Mouse (Mus musculus) lung, adult 2 months (tissue): ENCODE data around the gene Ciz1. TPM values are rescaled to one million over a fixed set of nuclear protein-coding genes. Genes with fewer than 3 reads are reported as not detected.

Experiments used
- DNase-seq: peaks from one replicate; pipeline ENCODE4 v3.0.0; 2022
- H3K4me1 ChIP-seq: fragments of 200-500 bp; 2 replicates; pipeline ENCODE4 v1.6.1; 2011; ENCODE audit warnings: low read length; ENCODE audit not compliant: control insufficient read depth, insufficient read depth
- H3K4me3 ChIP-seq: fragments of 200-500 bp; replicated peaks from 2 replicates; pipeline ENCODE3; 2011; ENCODE audit warnings: low read depth, mild to moderate bottlenecking, control low read depth, low read length; ENCODE audit errors: extremely low read depth
- CTCF ChIP-seq: fragments of 200-500 bp; IDR thresholded peaks from 2 replicates; pipeline ENCODE4 v1.5.1; 2011; ENCODE audit warnings: mild to moderate bottlenecking, low read length, control low read depth; ENCODE audit not compliant: insufficient read depth
- POLR2A ChIP-seq: fragments of 200-500 bp; IDR thresholded peaks from 2 replicates; pipeline ENCODE4 v1.6.1; 2011; ENCODE audit warnings: low read depth, mild to moderate bottlenecking, control low read depth, low read length, borderline replicate concordance; ENCODE audit errors: extremely low read depth
- WGBS: fragments of 180-500 bp; shearing (Covaris S2); methylation state at CpG from one replicate; pipeline ENCODE4 v1.1.7; 2018; 5-methylcytosine and 5-hydroxymethylcytosine counted together
- polyA plus RNA-seq: library from polyadenylated mRNA; depleted of rRNA; stranded (reverse); fragments of >200 nt; gene quantifications from 2 replicates; pipeline ENCODE4 v1.2.3, GENCODE M21; 2012

Gene Ciz1
- polyA plus RNA-seq, 1 experiment, result 237 TPM

DNA sequence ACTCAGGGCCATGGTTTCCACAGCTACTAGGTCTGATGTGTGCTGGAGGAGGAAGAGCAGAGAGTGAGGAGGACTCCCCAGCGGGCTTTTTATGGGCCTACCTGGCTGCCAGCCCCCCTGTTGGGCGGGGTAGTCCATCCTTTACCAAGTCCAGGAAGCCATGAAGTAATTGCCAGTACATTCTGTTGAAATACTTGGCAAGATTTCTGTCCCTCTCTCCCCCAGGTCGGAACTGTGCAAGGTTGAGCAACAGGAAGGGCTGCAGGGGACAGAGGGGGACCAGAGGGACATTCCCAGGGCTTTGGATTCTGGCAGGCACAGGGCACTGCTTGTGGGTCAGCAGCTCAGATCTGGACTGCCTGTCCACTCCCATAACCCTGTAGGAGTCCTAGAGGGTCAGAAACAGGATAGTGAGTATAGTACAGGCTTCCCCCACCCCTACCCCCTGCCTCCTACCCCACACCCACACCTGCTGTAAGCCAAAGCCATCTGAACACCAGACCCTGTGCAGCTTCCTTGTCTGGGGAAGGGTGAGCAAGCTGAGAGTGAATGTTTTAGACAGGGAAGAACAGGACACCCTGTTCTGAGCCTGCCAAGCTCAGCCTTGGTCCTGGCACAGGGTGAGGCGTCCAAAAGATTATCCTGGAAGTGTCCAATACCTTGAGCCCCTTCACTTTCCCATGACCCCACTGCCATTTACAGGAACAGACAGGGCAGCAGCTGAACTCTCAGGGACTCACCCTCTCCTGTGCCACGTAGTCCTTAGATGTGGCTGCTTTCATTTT lies 35.8 kb downstream of the Ciz1 start, which contains the start of gene Lcn2:
TSS of gene Lcn2 (minus strand) at position 547 of the 785 bp plus-strand sequence.
- no peak for TF ChIP-seq CTCF
- no peak for TF ChIP-seq POLR2A
- peaks cover 3% of the 10 kb centered on the region; the same call in 1 of the 2 replicates for H3K4me1 ChIP-seq
- peak; percentile 24 for DNase-seq
- 41% methylated on average over 5 of the region's 5 CpGs for WGBS
- H3K4me3 ChIP-seq, result peak within 1 kb of the TSS; percentile 44

DNA sequence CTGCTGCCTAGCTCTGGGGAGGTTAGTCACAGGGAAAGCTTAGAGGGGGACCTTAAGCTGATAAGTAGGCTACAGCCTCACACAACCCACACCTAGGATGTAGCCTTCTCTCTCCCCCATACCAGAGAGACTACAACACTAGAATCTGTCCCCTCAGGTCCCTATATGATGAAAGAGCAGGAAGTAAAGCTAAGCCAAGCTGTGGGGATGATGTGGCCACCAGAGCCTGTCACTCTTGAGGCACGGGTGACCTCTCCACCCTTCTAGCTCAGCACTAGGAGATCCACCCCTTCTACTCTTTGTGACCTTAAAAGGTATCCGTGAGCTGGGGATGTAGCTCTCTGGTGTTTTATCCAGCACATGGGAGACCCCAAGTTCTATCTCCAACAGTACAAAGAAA lies 37.0 kb downstream of the Ciz1 start:
- 64% methylated on average over 2 of the region's 2 CpGs for WGBS

DNA sequence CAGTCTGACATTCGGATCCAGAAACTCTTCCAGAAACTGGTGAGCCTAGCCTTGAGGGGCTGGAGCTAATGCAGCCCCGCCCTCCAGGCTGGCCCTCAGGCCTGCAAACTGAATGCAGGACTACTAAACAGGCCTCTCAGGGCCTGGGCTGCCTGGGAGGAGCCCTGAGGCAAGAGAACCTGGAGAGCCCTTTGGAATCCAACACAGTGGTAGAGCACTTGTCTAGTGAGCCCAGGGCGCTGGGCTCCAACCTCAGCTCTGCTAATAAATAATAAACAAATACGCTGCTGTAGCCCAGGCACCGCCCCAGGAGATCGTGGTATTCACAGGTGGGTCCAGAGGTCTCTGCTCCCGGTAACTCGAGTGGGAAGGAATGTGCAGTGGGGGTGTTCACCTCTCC lies 38.7 kb downstream of the Ciz1 start:
- Histone ChIP-seq H3K4me3 (no peak overlapping the region), H3K4me1 (peaks cover 3% of the 10 kb centered on the region; the same call in 1 of the 2 replicates)
- DNase-seq, result peak; percentile 56
- TF ChIP-seq CTCF (no peak), POLR2A (no peak)
- 65% methylated on average over 8 of the region's 8 CpGs for WGBS

More for the DNA sequence above, 37.0 kb downstream of the Ciz1 start:
- TF ChIP-seq POLR2A (no peak), CTCF (no peak)
- Histone ChIP-seq H3K4me1 (peaks cover 3% of the 10 kb centered on the region; the same call in 1 of the 2 replicates), H3K4me3 (no peak overlapping the region)
- no peak for DNase-seq

DNA sequence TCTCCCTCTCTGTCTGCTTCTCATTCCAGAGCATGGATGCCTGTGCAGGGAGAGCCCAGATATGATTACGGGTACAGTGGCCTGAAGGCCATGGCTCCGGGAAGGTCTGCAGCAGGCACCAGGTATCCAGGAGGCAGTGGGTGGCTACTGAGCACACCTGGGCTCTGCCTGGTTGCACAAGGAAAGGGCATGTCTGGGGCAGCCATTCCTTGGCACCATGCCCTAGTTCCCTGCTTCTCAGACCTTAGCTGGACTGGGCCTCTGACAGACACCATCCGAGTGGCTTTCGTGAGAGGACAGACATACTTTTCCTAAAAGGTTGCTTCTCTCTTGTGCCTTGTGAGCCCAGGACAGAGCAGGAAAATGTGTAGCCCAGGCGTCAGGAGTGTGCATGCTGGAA lies 39.9 kb downstream of the Ciz1 start:
- TF ChIP-seq POLR2A (no peak), CTCF (no peak)
- peak; percentile 57 for DNase-seq
- Histone ChIP-seq H3K4me3 (no peak overlapping the region), H3K4me1 (peaks cover 3% of the 10 kb centered on the region)
- WGBS, result 61% methylated on average over 5 of the region's 5 CpGs

DNA sequence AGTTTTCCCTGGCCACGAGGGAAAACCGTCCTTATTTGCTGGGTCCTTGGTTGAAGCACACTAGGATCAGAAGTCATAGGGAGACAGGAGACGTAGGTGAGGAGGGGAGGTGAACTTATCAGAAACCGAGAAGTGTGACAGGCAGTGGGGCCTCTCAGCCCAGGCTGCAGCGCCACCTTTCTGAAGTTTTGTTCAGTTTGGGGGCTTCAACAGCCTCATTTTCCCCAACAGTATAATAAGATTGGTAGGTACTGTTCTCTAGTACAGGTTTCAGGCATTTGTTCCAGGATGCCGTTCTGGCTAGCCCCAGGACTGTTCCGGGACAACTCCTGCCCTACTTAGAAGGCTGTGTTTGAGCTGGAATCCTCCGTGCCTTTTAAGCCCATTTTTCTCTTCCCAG lies 42.8 kb downstream of the Ciz1 start:
- DNase-seq, result no peak
- H3K4me3 ChIP-seq, result peak overlapping the region; percentile 63
- H3K4me1 ChIP-seq, result peaks cover 5% of the 10 kb centered on the region
- peak; percentile 23; the same call in 1 of the 2 replicates for TF ChIP-seq CTCF
- no peak for TF ChIP-seq POLR2A
- WGBS, result 2% methylated on average over 8 of the region's 8 CpGs

DNA sequence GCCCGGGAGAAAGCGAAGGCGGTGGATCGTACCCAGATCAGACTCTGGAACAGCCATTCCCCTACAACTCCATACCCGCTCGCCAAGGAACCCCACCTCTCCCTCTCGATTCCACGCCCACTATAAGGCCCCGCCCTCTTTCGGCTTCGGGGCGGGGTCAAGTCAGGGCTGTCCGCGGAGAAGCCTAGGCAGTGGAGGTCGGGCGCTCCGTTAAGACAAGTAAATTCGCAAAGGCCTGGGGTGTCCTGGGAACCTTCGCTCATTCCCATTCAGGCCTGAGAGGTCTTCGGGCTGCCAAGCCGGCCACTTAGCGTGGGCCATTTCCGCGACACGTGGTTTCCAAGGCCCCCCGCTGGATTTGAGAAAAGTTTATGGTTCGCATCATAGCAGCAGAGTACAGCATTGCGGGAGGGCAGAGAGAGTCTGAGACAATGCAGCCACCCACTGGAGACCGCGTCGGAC lies 43.4 kb downstream of the Ciz1 start, which contains the start of gene Ptges2:
TSS of gene Ptges2 (plus strand) at position 413 of the 462 bp plus-strand sequence.
- under 1% methylated on average over 31 of the region's 31 CpGs for WGBS
- Histone ChIP-seq H3K4me3 (peak within 1 kb of the TSS; percentile 63), H3K4me1 (peaks cover 5% of the 10 kb centered on the region)
- TF ChIP-seq POLR2A, result peak; percentile 75; the same call in 1 of the 2 replicates
- no peak for TF ChIP-seq CTCF
- peak; percentile 97 for DNase-seq

DNA sequence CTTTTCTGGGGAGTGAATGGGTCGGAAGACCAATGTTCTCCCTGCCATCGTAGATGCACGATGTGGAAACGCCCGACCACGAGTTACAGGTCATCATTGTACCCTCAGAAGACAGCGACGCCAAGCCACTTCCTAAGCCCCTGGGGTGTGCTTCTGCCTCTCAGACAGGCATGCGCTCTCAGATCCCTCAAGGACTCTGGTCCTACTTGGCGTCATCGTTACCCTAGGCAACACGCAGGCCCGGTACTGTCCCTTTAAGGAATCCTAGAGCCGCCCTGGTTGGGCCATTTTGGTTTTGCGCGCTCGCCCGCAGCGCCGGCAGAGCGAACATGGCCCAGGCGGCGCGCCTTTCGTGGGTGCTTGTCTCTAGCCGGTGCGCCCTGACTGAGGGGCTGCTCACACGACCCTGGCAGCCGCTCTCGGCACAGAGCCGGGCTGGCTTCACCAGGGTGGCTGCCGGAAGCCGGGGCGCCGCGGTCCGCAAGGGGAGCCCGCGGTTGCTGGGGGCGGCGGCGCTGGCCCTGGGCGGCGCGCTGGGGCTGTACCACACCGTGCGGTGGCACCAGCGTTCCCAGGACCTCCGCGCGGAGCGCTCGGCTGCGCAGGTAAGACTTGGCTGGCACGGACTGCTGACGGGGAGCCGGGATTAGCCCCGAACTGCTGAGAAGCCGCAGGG lies 44.0 kb downstream of the Ciz1 start:
- Histone ChIP-seq H3K4me3 (peak overlapping the region; percentile 63), H3K4me1 (peaks cover 5% of the 10 kb centered on the region)
- DNase-seq, result peak; percentile 87
- TF ChIP-seq POLR2A (peak; percentile 44; the same call in 1 of the 2 replicates), CTCF (no peak)
- under 1% methylated on average over 59 of the region's 59 CpGs for WGBS

DNA sequence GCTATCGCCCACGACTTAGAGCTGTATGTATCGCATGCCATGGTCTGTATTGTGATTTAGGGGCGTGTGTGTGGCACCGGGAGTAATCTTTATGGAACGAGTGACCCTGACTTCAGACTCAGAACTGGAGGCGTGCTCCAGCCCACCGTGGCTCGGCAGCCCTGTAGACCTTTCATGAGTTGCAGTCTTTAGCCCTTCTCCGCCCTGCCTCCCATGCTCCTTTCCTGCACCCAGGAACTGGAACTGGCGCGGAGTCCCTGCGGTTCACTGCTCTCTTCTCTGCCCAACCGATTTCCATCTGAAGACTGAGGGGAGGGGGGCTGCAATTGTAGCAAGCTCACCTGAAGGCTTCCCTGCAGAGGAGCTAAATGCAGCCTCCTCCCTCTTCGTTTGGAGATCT lies 44.6 kb downstream of the Ciz1 start:
- TF ChIP-seq POLR2A (no peak), CTCF (no peak)
- DNase-seq, result no peak
- H3K4me1 ChIP-seq, result peaks cover 5% of the 10 kb centered on the region
- under 1% methylated on average over 15 of the region's 15 CpGs for WGBS
- H3K4me3 ChIP-seq, result peak overlapping the region; percentile 63

DNA sequence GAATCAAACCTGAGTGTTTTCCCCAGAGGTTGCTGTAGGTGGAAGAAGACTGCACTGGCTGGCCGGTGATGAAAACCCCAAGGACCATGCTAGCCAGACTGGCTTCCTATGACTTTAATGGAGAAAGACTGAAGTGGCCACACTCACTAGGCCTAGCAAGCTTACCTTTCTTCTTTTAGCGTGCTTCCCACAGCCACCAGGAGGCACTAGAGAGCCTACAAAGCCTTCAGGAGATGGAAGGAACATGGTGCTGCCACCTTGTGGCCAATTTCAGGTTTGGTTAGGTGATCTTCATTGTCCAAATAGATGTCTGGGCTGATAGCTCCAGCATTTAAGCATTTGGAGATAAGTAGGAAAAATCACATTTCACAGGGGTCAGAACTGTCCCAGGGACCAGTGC lies 52.5 kb downstream of the Ciz1 start:
- peak; percentile 92 for DNase-seq
- no peaks in the 10 kb centered on the region for H3K4me1 ChIP-seq
- TF ChIP-seq POLR2A (no peak), CTCF (peak; percentile 100)
- WGBS, result 11% methylated on average over 2 of the region's 2 CpGs
- H3K4me3 ChIP-seq, result no peak overlapping the region
